Mouse (Mus musculus): ENCODE measurements around the gene Gng2.
A peak's percentile ranks its signal among the peaks of the same experiment; 100 is the strongest.

The Gng2 gene

GRCm38 (mm10) chr14:19860281-19860680, 117.1 kb downstream of the Gng2 start:
- DNase-seq (ENCODE audit: low spot score in 2 of 2): no peak

- DNase-seq (ENCODE audit: low spot score in 2 of 2): no peak
These were observed 118.3 kb downstream of the Gng2 start for GRCm38 (mm10) chr14:19858808-19859776.

GRCm38 (mm10) chr14:19858279-19858678, 119.1 kb downstream of the Gng2 start:
- DNase-seq (ENCODE audit: low spot score in 2 of 2): no peak

- DNase-seq (ENCODE audit: low spot score in 2 of 2): no peak
These were observed 124.0 kb downstream of the Gng2 start for GRCm38 (mm10) chr14:19853471-19853870.

GRCm38 (mm10) chr14:19839600-19840332, 137.7 kb downstream of the Gng2 start:
- peak; percentile 33 to 58 for DNase-seq (ENCODE audit: low spot score in 2 of 2)

GRCm38 (mm10) chr14:19836289-19836688, 141.1 kb downstream of the Gng2 start:
- no peak for DNase-seq (ENCODE audit: low spot score in 2 of 2)

GRCm38 (mm10) chr14:19825481-19825880, 151.9 kb downstream of the Gng2 start:
- no peak for DNase-seq (ENCODE audit: low spot score in 2 of 2)

GRCm38 (mm10) chr14:19823321-19824142, 153.9 kb downstream of the Gng2 start, which contains the start of gene Rtraf:
Gene Rtraf (minus strand): TSS chr14:19823824.
- DNase-seq (ENCODE audit: low spot score in 2 of 2): peak; percentile 89 to 90

Data from spleen, postnatal 36 days (tissue).